Mouse (Mus musculus): ENCODE data around the gene Tut7. TPM values are rescaled to one million over a fixed set of nuclear protein-coding genes. Genes with fewer than 3 reads are reported as not detected.
A peak's percentile ranks its signal among the peaks of the same experiment; 100 is the strongest.

Gene Tut7
- total and polyA plus RNA-seq, 2 experiments from 2014 or later: 27.9 to 35.5 TPM

GRCm38 (mm10) chr13:59769296-59770163 is 53.4 kb downstream of the Tut7 start, which contains the start of gene Isca1:
Isca1 (minus strand) TSS chr13:59769810.
- under 1% methylated on average over 90 of the region's 91 CpGs for WGBS
- Histone ChIP-seq H3K4me3 (ENCODE audit: low read length) (peak within 1 kb of the TSS; percentile 89), H3K9me3 (ENCODE audit: low read length) (no peaks in the 10 kb centered on the region), H3K27ac (peak within 1 kb of the TSS; percentile 98), H3K27me3 (ENCODE audit: insufficient read depth, low read length) (no peaks in the 10 kb centered on the region), H3K9ac (replicated peaks; ENCODE audit: low read length) (peak within 1 kb of the TSS; percentile 89), H3K4me1 (ENCODE audit: insufficient read depth, low read length) (peaks cover 5% of the 10 kb centered on the region; the same call in 1 of the 2 replicates), H3K4me2 (ENCODE audit: low read depth, low read length) (peak within 1 kb of the TSS; percentile 61), H3K36me3 (ENCODE audit: insufficient read depth, low read length) (no peaks in the 10 kb centered on the region; the same call in 1 of the 2 replicates)
- TF ChIP-seq CTCF (IDR thresholded peaks at IDR 0.05; ENCODE audit: low read depth): peak; percentile 16; the same call in 1 of the 2 replicates
- ATAC-seq (peak; percentile 98), DNase-seq (ENCODE audit: low spot score) (peak; percentile 99)

DNA sequence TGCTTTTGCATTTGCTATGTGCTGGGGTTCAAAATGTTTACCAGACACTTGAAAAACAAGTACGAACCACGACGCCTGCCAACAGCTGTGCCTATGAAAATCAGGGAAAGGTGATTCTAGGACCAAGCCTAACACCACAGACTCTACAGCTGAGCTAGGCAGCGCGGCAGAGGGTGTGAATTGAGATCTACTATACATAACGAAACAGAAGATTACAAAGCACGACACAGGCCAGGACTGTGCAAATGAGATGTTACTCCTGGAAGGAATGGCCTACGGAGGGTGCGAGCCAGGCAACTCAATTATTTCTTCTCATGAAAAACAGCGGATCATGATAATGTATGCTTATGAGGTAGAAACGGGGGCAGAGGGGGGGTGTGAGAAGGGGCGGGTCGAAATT is 54.4 kb downstream of the Tut7 start:
- peak overlapping the region; percentile 61 for H3K4me2 ChIP-seq (ENCODE audit: low read depth, low read length)
- no peak for ATAC-seq
- H3K4me3 ChIP-seq (ENCODE audit: low read length): peak overlapping the region; percentile 89
- H3K36me3 ChIP-seq (ENCODE audit: insufficient read depth, low read length): no peaks in the 10 kb centered on the region; the same call in 1 of the 2 replicates
- WGBS: 36% methylated on average over 13 of the region's 13 CpGs
- H3K27ac ChIP-seq: 0 out of 2 replicates have a peak overlapping the region, but pooled peaks have one; percentile 98
- H3K4me1 ChIP-seq (ENCODE audit: insufficient read depth, low read length): peaks cover 5% of the 10 kb centered on the region; the same call in 1 of the 2 replicates
- H3K9me3 ChIP-seq (ENCODE audit: low read length): no peaks in the 10 kb centered on the region
- no peak for TF ChIP-seq CTCF (IDR thresholded peaks at IDR 0.05; ENCODE audit: low read depth)
- no peaks in the 10 kb centered on the region for H3K27me3 ChIP-seq (ENCODE audit: insufficient read depth, low read length)
- H3K9ac ChIP-seq (replicated peaks; ENCODE audit: low read length): peak overlapping the region; percentile 89; the same call in 1 of the 2 replicates
- DNase-seq (ENCODE audit: low spot score): no peak

DNA sequence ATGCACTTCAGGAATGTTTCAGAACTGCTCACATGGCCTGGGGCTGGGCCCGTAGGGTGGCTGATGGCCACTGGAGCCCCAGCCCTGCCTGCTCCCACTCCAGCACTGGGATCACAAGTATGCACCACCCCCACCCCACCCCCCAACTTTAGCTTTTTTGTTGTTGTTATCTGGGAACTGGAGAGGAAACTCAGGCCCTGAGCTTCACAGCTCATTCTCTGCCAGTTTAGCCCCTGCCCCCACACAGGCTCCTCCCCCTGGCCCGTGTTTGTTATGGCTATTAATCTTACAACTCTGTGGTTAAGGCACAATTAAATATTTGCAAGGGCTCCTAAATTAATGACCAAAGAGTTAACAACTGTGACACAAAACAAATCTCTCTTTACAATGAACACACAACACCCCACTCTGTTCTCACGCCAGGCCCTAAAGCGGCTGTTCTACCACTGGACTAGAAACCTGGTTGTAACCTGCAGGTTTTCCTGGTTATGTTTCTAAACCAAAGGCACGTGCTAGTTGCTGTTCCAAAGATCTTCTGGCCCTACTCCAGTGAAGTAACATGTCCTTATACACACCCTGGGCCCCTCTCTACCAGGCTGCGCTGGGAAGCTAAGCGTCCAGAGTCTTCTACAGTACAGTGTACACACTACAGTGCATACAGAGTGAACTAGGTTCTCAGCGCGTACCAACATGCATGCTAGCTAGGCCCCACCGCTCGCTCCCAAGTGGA is 56.0 kb downstream of the Tut7 start:
- 0 out of 2 replicates have a peak overlapping the region, but pooled peaks have one; percentile 5 for H3K4me2 ChIP-seq (ENCODE audit: low read depth, low read length)
- no peaks in the 10 kb centered on the region for H3K9me3 ChIP-seq (ENCODE audit: low read length)
- no peak for TF ChIP-seq CTCF (IDR thresholded peaks at IDR 0.05; ENCODE audit: low read depth)
- 0 out of 2 replicates have a peak overlapping the region, but pooled peaks have one; percentile 17 for H3K9ac ChIP-seq (replicated peaks; ENCODE audit: low read length)
- no peak overlapping the region for H3K4me3 ChIP-seq (ENCODE audit: low read length)
- H3K4me1 ChIP-seq (ENCODE audit: insufficient read depth, low read length): peaks cover 5% of the 10 kb centered on the region; the same call in 1 of the 2 replicates
- peaks cover 8% of the 10 kb centered on the region; the same call in 1 of the 2 replicates for H3K36me3 ChIP-seq (ENCODE audit: insufficient read depth, low read length)
- no peak for ATAC-seq
- H3K27me3 ChIP-seq (ENCODE audit: insufficient read depth, low read length): no peaks in the 10 kb centered on the region
- no peak overlapping the region for H3K27ac ChIP-seq
- WGBS: 69% methylated on average over 11 of the region's 11 CpGs
- no peak for DNase-seq (ENCODE audit: low spot score)

- TF ChIP-seq CTCF (IDR thresholded peaks at IDR 0.05; ENCODE audit: low read depth): no peak
- Histone ChIP-seq H3K36me3 (ENCODE audit: insufficient read depth, low read length) (peaks cover 26% of the 10 kb centered on the region), H3K9me3 (ENCODE audit: low read length) (no peaks in the 10 kb centered on the region), H3K27me3 (ENCODE audit: insufficient read depth, low read length) (no peaks in the 10 kb centered on the region), H3K4me3 (ENCODE audit: low read length) (no peak overlapping the region), H3K4me1 (ENCODE audit: insufficient read depth, low read length) (0 out of 2 replicates have a peak, but pooled peaks cover 5% of the 10 kb centered on the region), H3K4me2 (ENCODE audit: low read depth, low read length) (no peak overlapping the region), H3K9ac (replicated peaks; ENCODE audit: low read length) (no peak overlapping the region), H3K27ac (no peak overlapping the region)
- WGBS: 95% methylated on average over 7 of the region's 7 CpGs
- ATAC-seq: no peak
- no peak for DNase-seq (ENCODE audit: low spot score)
Observed at GRCm38 (mm10) chr13:59762791-59763190, 60.2 kb downstream of the Tut7 start.

GRCm38 (mm10) chr13:59756906-59757305 is 66.0 kb downstream of the Tut7 start:
- no peak for ATAC-seq
- H3K27ac ChIP-seq: no peak overlapping the region
- WGBS: 93% methylated on average over 7 of the region's 7 CpGs
- no peak overlapping the region for H3K4me2 ChIP-seq (ENCODE audit: low read depth, low read length)
- no peak overlapping the region for H3K4me3 ChIP-seq (ENCODE audit: low read length)
- TF ChIP-seq CTCF (IDR thresholded peaks at IDR 0.05; ENCODE audit: low read depth): no peak
- H3K9ac ChIP-seq (replicated peaks; ENCODE audit: low read length): no peak overlapping the region
- peaks cover 34% of the 10 kb centered on the region for H3K36me3 ChIP-seq (ENCODE audit: insufficient read depth, low read length)
- no peaks in the 10 kb centered on the region for H3K9me3 ChIP-seq (ENCODE audit: low read length)
- H3K27me3 ChIP-seq (ENCODE audit: insufficient read depth, low read length): no peaks in the 10 kb centered on the region
- H3K4me1 ChIP-seq (ENCODE audit: insufficient read depth, low read length): no peaks in the 10 kb centered on the region
- no peak for DNase-seq (ENCODE audit: low spot score)

GRCm38 (mm10) chr13:59750310-59750709 is 72.6 kb downstream of the Tut7 start:
- H3K4me2 ChIP-seq (ENCODE audit: low read depth, low read length): no peak overlapping the region
- no peak for TF ChIP-seq CTCF (IDR thresholded peaks at IDR 0.05; ENCODE audit: low read depth)
- H3K36me3 ChIP-seq (ENCODE audit: insufficient read depth, low read length): peaks cover 10% of the 10 kb centered on the region; the same call in 1 of the 2 replicates
- DNase-seq (ENCODE audit: low spot score) (no peak), ATAC-seq (no peak)
- H3K27ac ChIP-seq: no peak overlapping the region
- no peaks in the 10 kb centered on the region for H3K4me1 ChIP-seq (ENCODE audit: insufficient read depth, low read length)
- 87% methylated on average over 12 of the region's 12 CpGs for WGBS
- no peak overlapping the region for H3K4me3 ChIP-seq (ENCODE audit: low read length)
- H3K9me3 ChIP-seq (ENCODE audit: low read length): no peaks in the 10 kb centered on the region
- no peaks in the 10 kb centered on the region for H3K27me3 ChIP-seq (ENCODE audit: insufficient read depth, low read length)
- H3K9ac ChIP-seq (replicated peaks; ENCODE audit: low read length): no peak overlapping the region
